Mouse (Mus musculus): ENCODE results near the gene Lrfn4.

The Lrfn4 gene

DNA sequence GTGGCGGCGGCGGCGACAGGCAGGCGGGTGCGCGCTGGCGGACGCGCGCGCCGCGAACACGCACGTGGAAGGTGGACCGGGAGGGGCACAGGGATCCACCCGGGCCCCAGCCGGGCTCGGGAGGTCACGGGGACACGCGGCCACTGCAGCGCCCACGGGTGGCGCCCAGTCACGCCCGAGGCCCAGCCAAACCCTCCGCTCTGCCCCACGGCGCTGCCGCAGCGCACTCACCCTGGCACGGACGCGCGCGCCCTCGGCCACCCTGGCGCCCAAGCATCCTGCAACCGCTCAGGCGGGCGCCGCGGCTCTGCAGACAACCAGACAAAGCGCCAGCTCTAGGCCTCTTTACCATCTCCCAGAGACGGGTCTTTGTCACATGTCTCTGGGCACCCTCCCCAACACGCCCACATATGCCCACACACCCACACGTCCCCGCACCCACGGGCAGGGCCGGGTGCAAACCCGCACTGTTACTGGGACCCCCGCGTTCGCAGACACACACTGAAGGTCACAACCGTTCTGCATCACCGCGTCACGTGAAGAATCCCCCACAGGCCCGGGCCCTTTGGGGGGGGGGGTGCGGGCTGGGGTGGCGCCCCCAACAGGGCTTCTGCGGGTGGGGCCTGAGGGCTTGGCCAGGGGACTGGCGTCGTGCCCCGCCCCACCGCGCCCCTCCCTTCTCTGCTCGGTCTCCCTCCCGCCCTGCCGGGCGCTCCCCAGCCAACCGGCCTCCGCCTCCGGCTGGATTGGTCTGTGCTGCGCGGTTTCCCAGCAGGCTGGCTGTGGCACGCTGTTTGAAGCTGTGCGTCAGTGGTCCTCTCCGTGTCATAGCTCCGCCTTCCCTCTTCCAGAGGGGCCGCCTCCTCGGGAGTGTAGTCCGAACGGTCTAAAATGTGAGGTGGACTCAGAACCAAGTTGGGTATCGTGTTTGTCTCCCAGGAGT lies at the start of gene Lrfn4:
Lrfn4 (minus strand) TSS at position 517 of the 943 bp plus-strand sequence.
- in situ Hi-C loops (cut with MboI, MseI), result no loop called here

GRCm38 (mm10) chr19:4658156-4658555 lies 42.7 kb upstream of the Lrfn4 start:
- in situ Hi-C loops (cut with MboI, MseI), result no loop called here

GRCm38 (mm10) chr19:4646917-4647492 lies 31.5 kb upstream of the Lrfn4 start:
- in situ Hi-C loops (cut with MboI, MseI), result loop anchor here (5.0 to 10.0 kb wide), 2 partner anchors 188 to 320 kb away; partner anchors contain the start of genes Ccdc87 and Ccs

GRCm38 (mm10) chr19:4644271-4644670 lies 28.8 kb upstream of the Lrfn4 start:
- in situ Hi-C loops (cut with MboI, MseI), result loop anchor here (10.0 kb wide), 1 partner anchor 191 kb away; the partner anchor contains the start of genes Ccdc87 and Ccs

GRCm38 (mm10) chr19:4635986-4636385 lies 20.5 kb upstream of the Lrfn4 start:
- in situ Hi-C loops (cut with MboI, MseI), result no loop called here

GRCm38 (mm10) chr19:4628819-4629218 lies 13.4 kb upstream of the Lrfn4 start:
- in situ Hi-C loops (cut with MboI, MseI), result no loop called here

DNA sequence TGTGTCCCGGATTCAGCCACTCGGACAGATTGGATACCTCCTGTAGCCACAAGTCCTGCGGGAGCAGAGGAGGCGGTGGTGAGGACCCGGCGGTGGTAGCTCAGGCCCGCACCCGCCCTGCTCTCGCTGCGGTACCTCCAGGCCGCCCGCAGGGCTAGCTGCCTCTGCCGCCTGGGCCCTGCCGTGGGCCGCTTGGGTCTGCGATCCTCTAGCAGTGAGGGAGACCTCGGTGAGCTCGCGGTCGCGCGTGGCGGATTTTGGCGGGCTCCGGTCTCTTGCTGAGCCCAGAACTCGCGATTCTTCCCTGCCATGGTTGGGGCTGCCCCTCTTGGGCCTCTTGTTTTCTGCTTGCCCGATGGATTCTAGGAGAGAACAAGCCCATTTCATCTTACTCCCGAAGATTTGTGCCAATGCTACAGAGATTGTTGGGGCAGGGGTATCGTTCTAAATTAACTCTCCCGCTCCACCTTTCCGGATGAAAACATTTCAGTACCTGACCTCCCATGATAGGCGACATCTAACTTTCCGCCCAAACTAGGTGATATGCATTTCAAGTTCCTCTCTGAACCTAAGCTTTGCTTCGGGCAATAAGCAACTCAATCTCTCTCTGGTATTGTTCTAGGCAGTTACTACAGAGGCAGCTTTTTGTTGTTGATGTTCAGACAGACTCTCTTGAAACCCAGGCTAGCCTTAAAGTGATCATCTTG lies 10.5 kb upstream of the Lrfn4 start:
- in situ Hi-C loops (cut with MboI, MseI), result no loop called here

DNA sequence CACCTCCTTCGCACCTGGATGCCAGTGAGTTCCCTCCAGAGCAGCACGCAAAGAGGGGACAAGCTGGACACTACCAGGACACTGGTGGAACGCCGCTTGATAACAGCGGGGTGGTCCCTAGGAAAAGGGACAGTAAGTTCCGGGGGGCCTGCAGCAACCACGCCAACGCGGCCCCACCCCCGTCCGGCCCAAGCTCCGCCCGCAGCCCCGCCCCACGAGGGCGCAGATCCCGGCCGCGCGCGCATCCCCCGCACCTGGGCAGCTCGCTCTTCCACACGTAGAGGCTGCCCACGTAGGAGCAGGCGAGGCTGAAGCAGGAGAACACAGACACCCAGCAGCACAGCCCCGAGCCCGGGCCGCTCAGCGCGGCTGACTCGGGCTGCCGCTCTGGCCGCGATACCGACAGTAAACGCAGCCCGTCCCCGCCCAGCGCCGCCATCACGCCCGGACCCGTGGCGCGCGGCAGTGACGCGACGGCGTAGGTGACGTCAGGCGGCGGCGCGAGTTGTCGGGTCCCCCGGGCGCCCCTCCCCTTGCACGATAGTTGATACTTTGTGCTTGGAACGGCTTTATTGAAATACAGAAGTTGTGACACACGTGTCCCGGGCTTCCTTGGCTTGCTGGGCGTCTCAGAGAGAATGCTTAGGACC lies 9.8 kb upstream of the Lrfn4 start, which contains the start of gene Rce1:
Rce1 (minus strand) TSS at position 463 of the 650 bp plus-strand sequence.
- in situ Hi-C loops (cut with MboI, MseI), result no loop called here

GRCm38 (mm10) chr19:4624406-4625178 lies 9.1 kb upstream of the Lrfn4 start:
- in situ Hi-C loops (cut with MboI, MseI), result no loop called here

- in situ Hi-C loops (cut with MboI, MseI), result no loop called here
Measured at GRCm38 (mm10) chr19:4624006-4624405, 8.5 kb upstream of the Lrfn4 start.

DNA sequence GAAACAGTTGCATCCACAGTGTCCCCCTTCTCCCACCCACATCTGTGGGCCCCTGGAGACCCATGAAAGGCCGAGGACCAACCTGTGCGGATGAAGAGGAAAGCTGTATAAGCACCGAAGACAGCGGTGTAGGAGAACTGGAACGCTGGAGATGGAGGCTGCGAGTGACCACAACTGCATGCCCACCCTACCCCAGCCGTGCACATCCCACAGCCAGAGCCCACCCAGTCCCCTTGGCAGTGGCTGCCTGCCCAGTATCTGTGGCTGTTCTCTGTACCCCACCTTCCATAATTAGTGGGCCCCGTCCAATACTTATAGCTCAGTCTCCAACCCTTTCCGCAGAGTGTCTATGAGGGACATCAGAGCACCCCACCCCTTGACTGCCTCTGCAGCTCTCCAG lies 8.0 kb upstream of the Lrfn4 start:
- in situ Hi-C loops (cut with MboI, MseI), result no loop called here

DNA sequence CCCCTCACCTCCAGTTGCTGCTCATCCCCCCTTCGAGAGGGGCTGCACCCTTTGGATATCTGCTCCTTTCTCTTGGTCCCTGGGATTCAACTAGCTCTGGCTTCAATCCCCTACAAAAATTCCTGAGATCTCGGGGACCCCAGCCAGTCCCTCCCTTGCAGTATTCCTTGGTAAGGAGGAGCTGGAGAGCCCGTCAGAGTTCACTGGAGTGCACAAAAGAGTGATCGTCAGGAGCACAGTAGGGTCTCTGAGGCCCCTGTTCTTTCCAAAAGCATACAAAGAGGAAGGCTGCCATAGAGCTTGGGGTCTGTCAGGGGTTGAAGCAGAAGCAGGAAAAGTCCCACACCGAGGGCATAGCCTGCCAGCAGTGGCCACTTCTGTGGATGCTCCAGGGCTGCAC lies 7.3 kb upstream of the Lrfn4 start:
- in situ Hi-C loops (cut with MboI, MseI), result no loop called here

- in situ Hi-C loops (cut with MboI, MseI), result no loop called here
Measured at GRCm38 (mm10) chr19:4620721-4621120, 5.3 kb upstream of the Lrfn4 start.

DNA sequence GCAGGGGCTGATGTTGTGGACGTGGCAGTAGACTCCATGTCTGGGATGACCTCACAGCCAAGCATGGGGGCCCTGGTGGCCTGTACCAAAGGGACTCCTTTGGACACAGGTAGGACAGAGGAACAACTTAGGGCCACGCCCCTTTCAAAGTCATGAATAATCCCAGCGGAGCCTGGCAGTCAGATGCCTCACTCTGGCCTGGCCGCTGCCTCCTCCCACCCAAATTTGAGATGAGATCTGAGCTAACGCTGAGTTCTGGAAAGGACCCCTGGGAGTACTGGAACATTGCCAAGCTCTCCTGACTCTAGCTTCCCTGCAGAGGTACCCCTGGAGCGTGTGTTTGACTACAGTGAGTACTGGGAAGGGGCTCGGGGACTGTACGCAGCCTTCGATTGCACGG lies 4.0 kb upstream of the Lrfn4 start:
- in situ Hi-C loops (cut with MboI, MseI), result no loop called here

GRCm38 (mm10) chr19:4618183-4618582 lies 2.7 kb upstream of the Lrfn4 start:
- in situ Hi-C loops (cut with MboI, MseI), result no loop called here

DNA sequence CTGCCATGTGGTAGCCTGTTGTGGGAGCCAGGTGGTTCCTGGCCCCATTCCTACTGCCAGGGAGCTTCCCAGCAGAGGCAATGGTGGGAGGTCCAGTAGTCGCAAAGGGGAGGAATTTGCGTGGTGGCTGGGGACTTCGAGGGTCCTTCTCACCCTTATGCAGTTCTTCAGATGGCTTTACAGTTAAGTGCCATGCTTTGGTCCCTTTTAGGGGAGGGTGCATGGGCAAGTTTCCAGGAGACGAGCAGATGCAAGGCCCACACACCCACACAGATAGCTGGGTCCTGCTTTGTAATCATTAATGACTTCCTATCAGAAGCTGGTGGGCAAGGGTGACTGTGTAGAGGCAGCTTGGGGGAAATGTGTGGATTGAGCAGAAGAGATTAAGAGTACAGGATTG lies 1.1 kb upstream of the Lrfn4 start:
- in situ Hi-C loops (cut with MboI, MseI), result no loop called here

- in situ Hi-C loops (cut with MboI, MseI), result no loop called here
Measured at GRCm38 (mm10) chr19:4614305-4615150, 939 bp downstream of the Lrfn4 start.

DNA sequence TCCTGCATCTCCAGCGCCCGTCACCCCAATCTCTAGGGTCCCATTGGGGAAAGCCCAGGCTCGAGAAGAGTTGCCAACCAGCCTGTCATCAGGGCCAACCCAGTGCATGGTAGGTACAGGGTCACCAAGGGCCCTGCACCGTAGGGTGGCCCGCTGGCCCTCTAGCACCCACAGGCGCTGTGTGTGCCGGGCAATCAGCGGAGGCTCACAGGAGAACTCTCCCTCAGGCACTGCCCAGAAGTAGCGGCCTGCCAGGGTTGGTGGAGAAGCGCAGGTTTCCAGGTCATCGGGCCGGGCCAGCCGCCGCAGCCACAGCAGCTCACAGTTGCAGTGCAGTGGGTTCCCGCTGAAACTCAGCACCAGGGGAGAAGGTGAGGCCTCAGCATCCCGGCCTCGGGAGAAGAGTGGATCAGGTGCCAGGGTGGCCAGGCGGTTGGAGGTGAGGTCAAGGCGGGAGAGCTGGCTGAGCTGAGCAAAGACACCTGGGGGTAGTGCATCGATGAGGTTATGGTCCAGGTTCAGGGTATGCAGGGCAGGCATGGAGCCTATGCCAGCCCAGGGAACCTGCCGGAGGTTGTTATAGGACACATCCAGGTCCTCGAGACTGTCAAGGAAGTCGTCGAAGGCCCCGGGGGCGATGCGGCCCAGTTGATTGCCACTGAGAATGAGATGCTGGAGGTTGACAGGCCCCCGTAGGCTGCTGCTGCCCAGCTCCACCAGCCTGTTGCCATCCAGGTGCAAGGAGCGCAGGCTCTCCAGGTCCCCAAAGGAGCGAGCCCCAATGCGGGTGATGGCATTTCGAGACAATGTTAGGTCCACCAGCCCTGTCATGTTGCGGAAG lies 1.8 kb downstream of the Lrfn4 start:
- in situ Hi-C loops (cut with MboI, MseI), result no loop called here
